Mouse (Mus musculus) adrenal gland, adult 8-10 months (tissue): ENCODE data around the gene Gm1979. TPM values are rescaled to one million over a fixed set of nuclear protein-coding genes. Genes with fewer than 3 reads are reported as not detected.
"Not testable (repeated sequence)": the region's sequence is repeated elsewhere in the genome, so short reads cannot be mapped to it uniquely, and the experiment has no call there.

Source experiments
- DNase-seq: peaks from one replicate; pipeline ENCODE4 v3.0.0; 2022
- total RNA-seq, 4 experiments: library from RNA; stranded (reverse); gene quantifications; 2 replicates each; pipeline ENCODE4 v1.2.4; 2022

Gene Gm1979
- not detected for total RNA-seq

DNA sequence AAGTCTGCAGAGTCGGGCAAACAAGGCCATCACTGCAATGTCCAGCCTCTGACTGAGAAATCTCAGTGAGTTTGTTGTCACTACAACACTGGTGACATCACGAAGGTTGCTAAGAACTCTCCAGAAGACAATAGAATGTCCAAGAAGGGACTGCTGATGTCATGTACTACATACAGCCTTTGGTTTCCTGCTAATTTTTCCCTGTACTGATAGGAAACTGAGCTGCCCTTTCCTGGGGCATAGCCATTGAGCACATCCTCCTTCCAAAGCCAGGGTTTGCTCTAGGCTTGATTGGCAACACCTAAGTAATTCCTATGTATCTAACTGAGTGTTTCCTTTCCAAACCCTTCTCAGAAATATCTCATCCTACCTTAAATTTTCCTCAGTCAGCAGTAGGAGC lies at the start of gene Gm1979:
Gene Gm1979, minus strand, starts transcription at position 101 of the 400 bp plus-strand sequence.
- not testable (repeated sequence) for DNase-seq

DNA sequence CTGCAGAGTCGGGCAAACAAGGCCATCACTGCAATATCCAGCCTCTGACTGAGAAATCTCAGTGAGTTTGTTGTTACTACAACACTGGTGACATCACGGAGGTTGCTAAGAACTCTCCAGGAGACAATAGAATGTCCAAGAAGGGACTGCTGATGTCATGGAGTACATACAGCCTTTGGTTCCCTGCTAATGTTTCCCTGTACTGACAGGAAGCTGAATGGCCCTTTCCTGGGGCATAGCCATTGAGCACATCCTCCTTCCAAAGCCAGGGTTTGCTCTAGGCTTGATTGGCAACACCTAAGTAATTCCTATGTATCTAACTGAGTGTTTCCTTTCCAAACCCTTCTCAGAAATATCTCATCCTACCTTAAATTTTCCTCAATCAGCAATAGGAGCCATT lies 34.9 kb upstream of the Gm1979 start, which contains the start of gene Speer4a:
Gene Speer4a, minus strand, starts transcription at position 101 of the 400 bp plus-strand sequence.
- DNase-seq, result not testable (repeated sequence)

DNA sequence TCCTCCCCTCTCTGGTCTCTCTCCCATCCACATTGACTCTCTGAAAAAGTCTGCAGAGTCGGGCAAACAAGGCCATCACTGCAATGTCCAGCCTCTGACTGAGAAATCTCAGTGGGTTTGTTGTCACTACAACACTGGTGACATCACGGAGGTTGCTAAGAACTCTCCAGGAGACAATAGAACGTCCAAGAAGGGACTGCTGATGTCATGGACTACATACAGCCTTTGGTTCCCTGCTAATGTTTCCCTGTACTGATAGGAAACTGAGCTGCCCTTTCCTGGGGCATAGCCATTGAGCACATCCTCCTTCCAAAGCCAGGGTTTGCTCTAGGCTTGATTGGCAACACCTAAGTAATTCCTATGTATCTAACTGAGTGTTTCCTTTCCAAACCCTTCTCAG lies 18.2 kb upstream of the Gm1979 start, which contains the start of gene Gm5862:
Gene Gm5862, minus strand, starts transcription at position 101 of the 400 bp plus-strand sequence.
- DNase-seq, result not testable (repeated sequence)

DNA sequence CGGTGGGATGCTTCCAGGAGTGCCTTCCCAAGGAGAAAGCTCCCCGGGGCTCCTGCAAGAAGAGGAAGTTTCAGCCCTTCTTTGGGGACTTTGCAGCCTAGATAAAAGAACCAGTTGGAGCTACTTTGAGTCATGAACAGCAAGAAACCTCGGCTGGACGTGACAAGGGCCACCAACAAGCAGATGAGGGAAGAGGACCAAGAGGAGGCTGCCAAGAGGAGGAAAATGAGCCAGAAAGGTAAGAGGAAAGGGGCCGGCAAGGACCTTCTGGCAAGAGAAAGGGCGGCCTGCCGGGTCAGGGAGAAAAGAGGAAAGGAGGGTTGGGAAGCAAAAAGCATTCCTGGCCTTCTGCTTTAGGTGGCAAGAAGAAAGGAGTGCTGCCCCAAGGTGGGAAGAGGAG lies 3.1 kb upstream of the Gm1979 start:
- not testable (repeated sequence) for DNase-seq

DNA sequence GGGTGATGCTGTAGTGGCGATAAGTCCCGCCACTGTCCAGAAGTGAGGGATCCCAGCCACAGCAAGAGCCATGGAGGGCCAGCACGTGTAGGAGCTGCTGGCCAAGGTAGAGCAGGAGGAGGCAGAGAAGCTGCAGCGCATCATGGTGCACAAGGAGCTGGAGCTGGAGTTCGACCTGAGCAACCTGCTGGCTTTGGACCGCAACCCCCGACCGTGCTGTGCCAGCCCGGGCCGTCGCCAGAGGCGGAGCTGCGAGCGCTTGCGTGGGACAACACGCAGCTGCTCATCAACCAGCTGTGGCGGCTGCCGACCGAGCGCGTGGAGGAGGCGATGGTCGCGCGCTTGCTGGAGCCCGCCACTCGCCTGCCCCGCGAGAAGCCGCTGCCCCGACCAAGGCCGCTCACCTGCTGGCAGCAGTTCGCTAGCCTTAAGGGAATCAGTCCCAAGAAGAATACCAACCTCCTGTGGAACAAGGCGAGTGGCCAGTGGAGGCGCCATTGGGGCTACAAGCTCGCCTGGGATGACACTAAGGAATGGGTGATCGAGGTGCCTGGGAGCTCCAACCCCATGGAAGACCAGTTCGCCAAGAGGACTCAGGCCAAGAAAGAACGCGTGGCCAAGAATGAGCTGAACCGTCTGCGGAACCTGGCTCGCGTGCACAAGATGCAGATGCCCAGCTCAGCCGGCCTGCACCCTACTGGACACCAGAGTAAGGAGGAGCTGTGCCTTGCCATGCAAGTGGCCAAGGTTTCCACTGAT lies 2.5 kb upstream of the Gm1979 start:
- DNase-seq, result peak; percentile 16

DNA sequence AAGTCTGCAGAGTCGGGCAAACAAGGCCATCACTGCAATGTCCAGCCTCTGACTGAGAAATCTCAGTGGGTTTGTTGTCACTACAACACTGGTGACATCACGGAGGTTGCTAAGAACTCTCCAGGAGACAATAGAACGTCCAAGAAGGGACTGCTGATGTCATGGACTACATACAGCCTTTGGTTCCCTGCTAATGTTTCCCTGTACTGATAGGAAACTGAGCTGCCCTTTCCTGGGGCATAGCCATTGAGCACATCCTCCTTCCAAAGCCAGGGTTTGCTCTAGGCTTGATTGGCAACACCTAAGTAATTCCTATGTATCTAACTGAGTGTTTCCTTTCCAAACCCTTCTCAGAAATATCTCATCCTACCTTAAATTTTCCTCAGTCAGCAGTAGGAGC lies 16.0 kb downstream of the Gm1979 start, which contains the start of gene Gm21698:
Gene Gm21698, minus strand, starts transcription at position 101 of the 400 bp plus-strand sequence.
- DNase-seq, result not testable (repeated sequence)

DNA sequence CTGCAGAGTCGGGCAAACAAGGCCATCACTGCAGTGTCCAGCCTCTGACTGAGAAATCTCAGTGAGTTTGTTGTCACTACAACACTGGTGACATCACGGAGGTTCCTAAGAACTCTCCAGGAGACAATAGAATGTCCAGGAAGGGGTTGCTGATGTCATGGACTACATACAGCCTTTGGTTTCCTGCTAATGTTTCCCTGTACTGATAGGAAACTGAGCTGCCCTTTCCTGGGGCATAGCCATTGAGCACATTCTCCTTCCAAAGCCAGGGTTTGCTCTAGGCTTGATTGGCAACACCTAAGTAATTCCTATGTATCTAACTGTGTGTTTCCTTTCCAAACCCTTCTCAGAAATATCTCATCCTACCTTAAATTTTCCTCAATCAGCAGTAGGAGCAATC lies 32.0 kb downstream of the Gm1979 start, which contains the start of gene Gm21680:
Gene Gm21680, minus strand, starts transcription at position 101 of the 400 bp plus-strand sequence.
- not testable (repeated sequence) for DNase-seq

DNA sequence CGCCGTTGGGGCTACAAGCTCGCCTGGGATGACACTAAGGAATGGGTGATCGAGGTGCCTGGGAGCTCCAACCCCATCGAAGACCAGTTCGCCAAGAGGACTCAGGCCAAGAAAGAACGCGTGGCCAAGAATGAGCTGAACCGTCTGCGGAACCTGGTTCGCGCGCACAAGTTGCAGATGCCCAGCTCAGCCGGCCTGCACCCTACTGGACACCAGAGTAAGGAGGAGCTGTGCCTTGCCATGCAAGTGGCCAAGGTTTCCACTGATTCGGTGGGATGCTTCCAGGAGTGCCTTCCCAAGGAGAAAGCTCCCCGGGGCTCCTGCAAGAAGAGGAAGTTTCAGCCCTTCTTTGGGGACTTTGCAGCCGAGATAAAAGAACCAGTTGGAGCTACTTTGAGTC lies 47.5 kb downstream of the Gm1979 start:
- DNase-seq, result not testable (repeated sequence)

DNA sequence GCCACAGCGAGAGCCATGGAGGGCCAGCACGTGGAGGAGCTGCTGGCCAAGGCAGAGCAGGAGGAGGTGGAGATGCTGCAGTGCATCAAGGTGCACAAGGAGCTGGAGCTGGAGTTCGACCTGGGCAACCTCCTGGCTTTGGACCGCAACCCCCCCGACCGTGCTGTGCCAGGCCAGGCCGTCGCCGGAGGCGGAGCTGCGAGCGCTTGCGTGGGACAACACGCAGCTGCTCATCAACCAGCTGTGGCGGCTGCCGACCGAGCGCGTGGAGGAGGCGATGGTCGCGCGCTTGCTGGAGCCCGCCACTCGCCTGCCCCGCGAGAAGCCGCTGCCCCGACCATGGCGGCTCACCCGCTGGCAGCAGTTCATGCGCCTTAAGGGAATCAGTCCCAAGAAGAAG lies 48.0 kb downstream of the Gm1979 start:
- DNase-seq, result not testable (repeated sequence)

DNA sequence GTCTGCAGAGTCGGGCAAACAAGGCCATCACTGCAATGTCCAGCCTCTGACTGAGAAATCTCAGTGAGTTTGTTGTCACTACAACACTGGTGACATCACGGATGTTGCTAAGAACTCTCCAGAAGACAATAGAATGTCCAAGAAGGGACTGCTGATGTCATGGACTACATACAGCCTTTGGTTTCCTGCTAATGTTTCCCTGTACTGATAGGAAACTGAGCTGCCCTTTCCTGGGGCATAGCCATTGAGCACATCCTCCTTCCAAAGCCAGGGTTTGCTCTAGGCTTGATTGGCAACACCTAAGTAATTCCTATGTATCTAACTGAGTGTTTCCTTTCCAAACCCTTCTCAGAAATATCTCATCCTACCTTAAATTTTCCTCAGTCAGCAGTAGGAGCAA lies 50.3 kb downstream of the Gm1979 start, which contains the start of gene Gm21671:
Gene Gm21671, minus strand, starts transcription at position 101 of the 400 bp plus-strand sequence.
- DNase-seq, result not testable (repeated sequence)

Other genes with a start within 250 kb of the Gm1979 start
- gene Actr3b, start 244.8 kb downstream of the Gm1979 start, total RNA-seq, result 10 to 100 TPM; 11.1 to 13.8 (median 12.3) TPM
- gene Gm21663, start 62.4 kb downstream of the Gm1979 start, total RNA-seq, result not detected
- under 1 TPM in 2 of 4 experiments, not detected in 2; 0.15 to 0.17 TPM for gene Gm21671, start 50.4 kb downstream of the Gm1979 start, total RNA-seq
- not detected for gene Gm21680, start 32.1 kb downstream of the Gm1979 start, total RNA-seq
- gene Gm21698, start 16.1 kb downstream of the Gm1979 start, total RNA-seq, result not detected
- not detected for gene Gm5862, start 18.1 kb upstream of the Gm1979 start, total RNA-seq
- under 1 TPM in 1 of 4 experiments, not detected in 3; 0.20 TPM for gene Speer4a, start 34.8 kb upstream of the Gm1979 start, total RNA-seq
- gene Gm7347, start 53.8 kb upstream of the Gm1979 start, total RNA-seq, result under 1 TPM in 1 of 4 experiments, not detected in 3; 0.10 TPM
- gene Gm10471, start 84.5 kb upstream of the Gm1979 start, total RNA-seq, result not detected
- gene 5031410I06Rik, start 100.6 kb upstream of the Gm1979 start, total RNA-seq, result under 1 TPM in 1 of 4 experiments, not detected in 3; 0.10 TPM
- gene Gm10220, start 116.6 kb upstream of the Gm1979 start, total RNA-seq, result not detected